Mouse (Mus musculus) lung, postnatal 36 days (tissue): Measurements from ENCODE around the gene Dapk2.
"Not testable (repeated sequence)": the region's sequence is repeated elsewhere in the genome, so short reads cannot be mapped to it uniquely, and the experiment has no call there.

Experiments
- DNase-seq: peaks from one replicate; pipeline ENCODE4 v3.0.0; 2022; ENCODE audit warnings: mixed read lengths

Gene Dapk2

DNA sequence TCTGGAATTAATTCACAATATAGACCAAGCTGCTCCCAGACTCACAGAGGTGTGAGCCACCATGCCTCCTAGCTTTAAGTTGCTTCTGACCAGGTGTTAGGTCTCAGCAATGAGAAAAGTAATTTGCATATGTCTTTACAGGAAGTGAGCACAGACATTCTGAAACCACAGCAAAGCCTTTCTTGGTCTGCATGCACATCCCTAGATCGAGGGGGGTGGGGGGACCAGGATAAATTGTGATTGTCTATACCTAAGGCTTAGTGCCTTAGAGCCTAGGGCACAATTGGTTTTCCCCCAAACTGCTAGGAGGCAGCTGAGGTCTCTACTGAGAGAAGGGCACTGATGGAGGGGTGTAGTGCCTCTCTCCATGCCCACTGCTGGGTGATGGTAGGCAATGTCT is 122.5 kb downstream of the Dapk2 start:
- DNase-seq = peak; percentile 6

DNA sequence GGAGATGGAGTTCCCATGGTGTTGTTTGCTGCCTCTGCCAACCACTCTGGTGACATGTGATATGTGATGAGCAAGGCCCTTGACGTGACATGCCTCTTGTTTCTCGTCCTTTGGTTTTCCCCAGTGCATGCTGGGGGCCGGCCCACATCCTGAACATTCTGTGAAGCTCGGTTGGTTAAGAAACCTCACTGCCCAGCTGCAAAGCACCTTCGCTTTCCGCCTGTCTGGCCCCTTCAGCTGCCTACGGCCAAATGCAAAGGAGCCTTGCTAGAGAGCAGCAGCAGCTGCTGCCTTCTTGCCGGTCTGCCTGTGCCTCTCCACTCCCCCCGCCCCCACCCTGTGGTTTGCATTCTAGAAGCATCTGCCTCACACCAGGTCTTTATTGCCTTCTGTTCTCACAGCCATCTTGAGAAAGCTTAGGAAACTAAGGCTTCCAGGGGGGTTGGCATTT is 123.5 kb downstream of the Dapk2 start:
- DNase-seq = peak; percentile 32

- DNase-seq = no peak
Measured at GRCm38 (mm10) chr9:66282582-66282981, 124.6 kb downstream of the Dapk2 start.

GRCm38 (mm10) chr9:66283565-66284203 is 125.7 kb downstream of the Dapk2 start:
- peak; percentile 91 for DNase-seq

DNA sequence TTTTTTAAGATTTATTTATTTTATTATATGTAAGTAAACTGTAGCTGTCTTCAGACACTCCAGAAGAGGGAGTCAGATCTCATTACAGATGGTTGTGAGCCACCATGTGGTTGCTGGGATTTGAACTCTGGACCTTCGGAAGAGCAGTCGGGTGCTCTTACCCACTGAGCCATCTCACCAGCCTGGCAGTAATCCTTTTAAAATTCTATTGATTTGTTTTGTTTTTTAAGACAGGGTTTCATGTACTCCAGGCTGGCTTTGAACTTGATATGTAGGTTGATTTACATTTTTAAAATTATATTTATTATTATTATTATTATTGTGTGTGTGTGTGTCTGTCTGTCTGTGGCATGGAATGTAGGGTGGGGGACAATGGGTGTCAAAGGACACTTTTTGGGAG is 127.2 kb downstream of the Dapk2 start:
- not testable (repeated sequence) for DNase-seq

GRCm38 (mm10) chr9:66285901-66286300 is 127.9 kb downstream of the Dapk2 start:
- no peak for DNase-seq

GRCm38 (mm10) chr9:66290727-66291126 is 132.7 kb downstream of the Dapk2 start:
- no peak for DNase-seq

DNA sequence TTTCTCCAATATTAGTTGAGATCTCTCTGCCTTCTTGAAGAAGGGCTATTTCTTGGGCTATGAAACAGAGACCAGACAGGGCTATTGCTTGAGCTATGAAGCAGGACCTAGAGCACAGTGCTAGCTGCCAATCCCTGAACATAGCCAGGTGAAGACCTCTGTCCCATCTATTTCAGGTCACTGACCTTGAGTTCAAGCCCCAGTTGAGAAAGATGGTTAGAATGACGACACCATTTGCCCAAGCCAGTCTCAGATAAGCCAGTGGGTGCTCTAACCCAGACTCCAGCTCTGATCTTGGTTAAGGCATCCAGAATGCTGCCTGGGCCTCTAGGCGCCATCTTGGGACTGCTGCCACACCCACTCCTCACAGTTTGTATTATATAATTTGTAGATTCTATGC is 135.3 kb downstream of the Dapk2 start:
- DNase-seq = no peak

DNA sequence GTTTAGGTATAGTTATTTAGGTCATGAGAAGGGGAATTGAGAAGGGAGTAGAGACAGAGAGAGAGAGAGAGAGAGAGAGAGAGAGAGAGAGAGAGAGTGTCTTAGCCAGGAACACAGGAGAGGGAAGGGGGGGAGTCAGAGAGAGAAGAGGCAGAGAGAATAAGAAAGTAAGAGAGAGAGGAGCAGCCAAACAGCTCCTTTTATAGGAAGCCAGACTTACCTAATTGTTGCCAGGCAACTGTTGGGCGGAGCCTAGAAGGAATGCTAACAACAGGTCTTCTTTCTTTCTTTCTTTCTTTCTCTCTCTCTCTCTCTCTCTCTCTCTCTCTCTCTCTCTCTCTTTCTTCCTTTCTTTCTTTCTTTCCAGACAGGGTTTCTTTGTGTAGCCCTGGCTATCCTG is 136.2 kb downstream of the Dapk2 start:
- DNase-seq = peak; percentile 23

DNA sequence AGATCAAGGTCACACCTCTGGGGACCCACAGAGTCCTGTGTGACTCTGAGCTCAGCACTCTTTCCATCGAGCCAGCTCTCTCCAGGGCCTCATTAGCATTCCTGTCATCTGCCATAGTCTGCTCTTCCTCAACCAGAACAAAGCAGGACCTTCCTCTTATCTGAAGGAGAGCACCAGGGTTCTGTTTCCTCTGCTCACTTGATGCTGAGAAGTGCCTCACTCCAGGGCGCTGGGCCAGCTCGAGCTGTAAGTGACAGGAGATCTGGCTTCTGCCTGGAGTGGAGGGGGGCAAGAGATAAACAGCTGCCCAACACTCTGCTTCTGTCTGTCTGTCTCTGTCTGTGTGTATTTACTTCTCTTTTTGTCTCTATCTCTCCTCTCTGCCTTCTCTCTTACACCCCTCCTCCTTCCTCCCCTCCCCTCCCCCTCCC is 137.0 kb downstream of the Dapk2 start:
- no peak for DNase-seq

DNA sequence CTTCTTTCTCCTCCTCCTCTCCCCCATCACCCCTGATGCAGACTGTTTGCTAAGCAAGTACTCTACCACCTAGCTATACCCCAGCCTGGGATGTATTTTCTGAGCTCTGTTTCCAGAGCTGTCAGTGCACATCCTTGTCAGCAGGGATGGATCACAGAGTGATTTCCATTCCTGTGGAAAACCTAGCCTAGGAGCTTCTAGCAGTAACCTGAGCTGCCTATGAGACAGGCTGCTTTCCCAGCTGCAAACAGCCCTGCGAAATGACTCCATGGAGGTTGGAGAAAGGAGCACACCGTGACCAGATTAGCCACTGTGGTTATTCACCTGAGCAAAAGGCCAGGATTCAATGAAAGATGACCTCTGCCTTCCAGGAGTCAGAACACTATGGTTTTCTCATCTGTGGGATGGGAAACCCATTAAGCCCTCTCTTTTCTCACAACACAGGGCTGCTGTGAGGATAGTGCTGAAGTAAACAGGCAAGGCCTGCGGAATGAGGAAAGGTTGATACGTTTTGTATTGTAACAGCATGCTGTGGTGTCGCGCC is 137.6 kb downstream of the Dapk2 start:
- DNase-seq = no peak

GRCm38 (mm10) chr9:66298783-66299182 is 140.8 kb downstream of the Dapk2 start:
- no peak for DNase-seq

- no peak for DNase-seq
Measured at GRCm38 (mm10) chr9:66300448-66301027, 142.5 kb downstream of the Dapk2 start.

- no peak for DNase-seq
Measured at GRCm38 (mm10) chr9:66304320-66305090, 146.5 kb downstream of the Dapk2 start.

DNA sequence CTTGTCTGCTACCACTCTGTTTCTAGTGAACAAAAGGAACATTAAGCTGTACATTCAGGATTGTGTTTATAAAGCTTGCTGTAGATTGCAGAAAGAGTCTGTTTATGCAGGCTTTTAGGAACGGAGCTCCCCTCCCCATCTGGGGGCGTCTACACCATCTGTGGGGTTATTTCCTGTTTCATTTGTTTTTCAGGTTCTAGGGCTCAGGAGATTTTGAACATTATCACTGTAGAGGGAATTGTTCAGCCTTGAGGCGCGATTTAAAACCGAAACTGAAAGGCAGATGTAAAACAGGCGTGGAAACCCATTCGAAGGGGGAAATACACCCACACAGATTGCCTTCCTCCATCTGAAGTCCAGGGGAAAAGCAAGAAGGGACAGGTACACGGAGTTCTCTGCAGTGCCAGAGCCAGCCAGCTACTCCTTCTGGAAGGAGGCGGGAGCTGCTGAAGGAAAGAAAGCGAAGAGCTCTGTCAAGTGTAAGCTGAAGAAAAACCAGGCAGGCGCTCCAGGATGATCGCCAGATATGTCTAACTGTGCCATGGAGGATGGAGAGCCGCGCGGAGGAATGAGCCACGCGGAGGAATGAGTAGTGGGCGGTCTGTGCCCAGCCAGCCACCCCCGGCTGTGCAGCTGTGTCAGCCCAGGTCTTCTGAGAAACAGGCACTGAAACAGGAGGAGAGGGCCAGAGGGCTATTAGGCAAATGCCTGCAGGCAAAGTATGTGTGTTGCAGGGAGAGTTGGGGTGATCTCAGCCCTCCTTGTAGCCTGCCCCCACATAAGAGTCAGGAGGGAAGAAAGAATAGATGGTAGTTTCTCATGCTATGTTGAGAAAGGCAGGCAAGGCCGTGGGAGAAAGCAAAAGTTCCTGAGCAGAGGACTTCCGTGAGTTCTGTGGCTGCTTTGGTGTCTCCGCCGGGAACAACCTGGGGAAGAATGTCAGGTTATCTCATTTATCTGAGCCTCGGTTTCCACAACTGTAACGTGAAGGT is 147.4 kb downstream of the Dapk2 start:
- DNase-seq = peak; percentile 60

GRCm38 (mm10) chr9:66306414-66306813 is 148.4 kb downstream of the Dapk2 start:
- no peak for DNase-seq

DNA sequence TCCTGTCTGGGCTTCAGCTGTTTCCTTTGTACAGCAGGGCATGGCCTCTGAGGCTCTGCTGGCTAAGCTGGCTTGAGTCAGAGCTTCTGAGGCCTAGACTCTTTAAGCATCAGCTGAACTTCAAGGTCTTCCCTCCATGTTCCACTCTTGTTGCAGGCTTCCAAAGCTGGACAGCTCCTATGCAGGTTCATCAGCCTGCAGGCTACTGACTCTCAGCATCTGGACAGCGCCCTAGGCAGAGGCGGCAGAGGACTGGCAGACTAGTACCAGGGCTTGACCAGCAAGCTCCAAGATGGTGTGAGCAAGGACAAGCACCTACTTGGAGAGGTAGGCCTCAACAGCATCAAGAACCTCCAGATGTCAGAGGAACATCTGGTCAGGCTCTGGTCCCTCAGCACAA is 149.3 kb downstream of the Dapk2 start:
- DNase-seq = peak; percentile 26

DNA sequence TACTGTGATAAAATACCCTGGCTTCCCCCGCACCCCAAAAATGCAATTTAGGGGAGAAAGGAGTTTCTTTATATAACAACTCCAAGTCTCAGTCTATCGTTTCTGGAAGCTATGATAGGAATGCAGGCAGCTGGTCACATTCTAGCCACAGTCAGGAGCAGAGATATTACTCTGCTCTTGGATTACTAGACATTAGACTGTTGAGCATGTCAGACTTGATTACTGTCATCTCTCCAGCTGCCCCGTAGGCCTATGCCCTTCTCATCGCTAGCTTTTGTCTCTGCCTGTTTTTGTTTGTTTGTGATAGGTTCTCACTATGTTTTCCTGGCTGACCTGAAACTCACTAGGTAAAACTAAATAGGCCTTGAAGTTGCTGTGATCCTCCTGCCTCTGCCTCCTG is 150.7 kb downstream of the Dapk2 start:
- DNase-seq = no peak

- no peak for DNase-seq
Measured at GRCm38 (mm10) chr9:66311458-66311857, 153.4 kb downstream of the Dapk2 start.

DNA sequence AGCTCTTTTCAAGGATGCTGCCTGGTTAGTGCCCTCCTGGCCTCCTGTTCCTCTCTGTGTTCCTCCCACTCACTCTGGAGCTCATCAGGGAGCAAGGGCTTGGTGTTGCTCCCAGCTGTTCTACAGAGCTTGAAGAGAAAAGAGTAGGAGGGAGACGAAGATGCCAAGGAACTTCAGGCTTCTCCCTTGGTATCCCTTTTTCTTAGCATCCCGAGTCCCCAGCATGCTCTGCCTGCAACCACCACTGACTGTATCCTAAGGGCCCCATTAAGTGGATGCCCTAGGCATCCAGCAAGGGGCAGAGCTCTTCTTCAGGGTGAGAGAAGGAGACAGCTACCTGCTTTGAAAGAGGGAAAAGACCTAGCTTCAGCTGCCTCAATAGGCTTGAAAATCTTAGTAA is 158.6 kb downstream of the Dapk2 start:
- no peak for DNase-seq
